Mouse (Mus musculus): ENCODE measurements around the gene Wdr24.

DNA sequence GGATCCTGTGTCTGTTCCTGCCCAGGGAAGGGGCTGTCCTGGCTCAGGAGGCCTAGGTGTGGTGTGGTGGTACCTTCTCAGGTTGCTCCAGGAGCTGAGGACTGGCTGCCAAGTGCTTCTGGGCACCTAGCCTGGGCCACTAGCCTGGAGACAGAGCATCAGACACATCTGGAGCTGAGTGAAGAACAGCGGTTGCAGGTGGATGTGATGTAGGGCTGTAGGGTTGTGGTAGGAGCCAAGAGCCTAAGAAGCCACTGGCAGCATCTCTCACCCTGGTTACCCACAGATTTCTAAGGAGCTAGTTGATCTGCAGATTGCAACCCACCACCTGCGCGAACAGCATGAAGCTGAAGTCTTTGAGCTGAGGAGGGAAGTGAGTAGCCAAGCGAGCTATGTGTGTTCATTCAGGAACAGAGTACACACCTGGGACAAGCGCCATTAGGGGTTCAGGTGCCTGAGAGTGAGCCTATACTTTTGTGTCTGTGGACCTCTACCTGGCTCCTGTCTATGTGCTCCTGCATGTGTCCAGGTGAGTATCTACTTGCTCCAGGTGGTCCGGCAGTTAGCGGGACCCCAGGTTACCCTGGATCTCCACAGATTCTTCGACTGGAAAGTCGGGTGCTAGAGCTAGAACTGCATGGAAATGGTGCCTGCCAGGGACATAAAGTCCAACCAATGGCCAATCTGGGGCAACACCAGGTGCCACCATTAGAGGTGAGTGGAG lies 36.5 kb upstream of the Wdr24 start:
- TF ChIP-seq POLR2A (IDR thresholded peaks at IDR 0.05; ENCODE audit: borderline replicate concordance, extremely low read depth, insufficient read depth, insufficient read length, poor library complexity, severe bottlenecking) (no peak), CTCF (IDR thresholded peaks at IDR 0.05; ENCODE audit: borderline replicate concordance, extremely low read depth, insufficient read depth, insufficient read length) (no peak)

Data from brain, embryonic 14.5 days (tissue).